Mouse (Mus musculus) hindbrain, postnatal 0 days (tissue): ENCODE measurements at regions not wholly inside any gene's neighbourhood (a gene's known extent, or its start where the extent isn't known, plus 50 kb on each side); places are given as distances from the start of the nearest gene placed in this dataset.
"Not testable (repeated sequence)": the region's sequence is repeated elsewhere in the genome, so short reads cannot be mapped to it uniquely, and the experiment has no call there.

ENCODE experiments used
- ATAC-seq: fragments of 200-750 bp; cut with Nextera tagmentation; 2 replicates; pipeline ENCODE4 v1.8.0; 2017; ENCODE audit warnings: mild to moderate bottlenecking, moderate TSS enrichment, moderate library complexity
- DNase-seq: peaks from one replicate; pipeline ENCODE4 v3.0.0-alpha.2; 2015; ENCODE audit warnings: low spot score
- H3K27ac ChIP-seq: fragments of 300-500 bp; sonication (generic); 2 replicates; pipeline ENCODE4 v1.5.1; 2014; ENCODE audit warnings: mild to moderate bottlenecking
- H3K27me3 ChIP-seq: fragments of 300-500 bp; sonication (generic); 2 replicates; pipeline ENCODE4 v1.6.1; 2014; ENCODE audit warnings: low read length, mixed read lengths; ENCODE audit not compliant: insufficient read depth
- H3K36me3 ChIP-seq: fragments of 300-500 bp; sonication (generic); 2 replicates; pipeline ENCODE4 v1.6.1; 2014; ENCODE audit warnings: low read length, mixed read lengths; ENCODE audit not compliant: insufficient read depth
- H3K4me1 ChIP-seq: fragments of 300-500 bp; sonication (generic); 2 replicates; pipeline ENCODE4 v1.6.1; 2014; ENCODE audit warnings: antibody characterized with exemption, low read length, mixed read lengths; ENCODE audit not compliant: insufficient read depth
- H3K4me2 ChIP-seq: fragments of 300-500 bp; sonication (generic); 2 replicates; pipeline ENCODE4 v1.6.1; 2014; ENCODE audit warnings: low read depth, mild to moderate bottlenecking, low read length, moderate library complexity, mixed read lengths
- H3K4me3 ChIP-seq: fragments of 300-500 bp; sonication (generic); 2 replicates; pipeline ENCODE4 v1.5.1; 2014; ENCODE audit warnings: low read length
- H3K9ac ChIP-seq: fragments of 300-500 bp; sonication (generic); replicated peaks from 2 replicates; pipeline ENCODE4 v1.6.1; 2014; ENCODE audit warnings: mild to moderate bottlenecking, low read length, moderate library complexity, mixed read lengths
- H3K9me3 ChIP-seq: fragments of 300-500 bp; sonication (generic); 2 replicates; pipeline ENCODE4 v1.6.1; 2016; ENCODE audit warnings: low read length, mixed read lengths
- CTCF ChIP-seq: IDR thresholded peaks from 2 replicates; pipeline ENCODE4 v1.5.1; 2016; ENCODE audit warnings: antibody characterized with exemption, control low read depth, low read depth
- WGBS: fragments of 180-500 bp; shearing (Covaris S2); extraction: QIAGEN DNeasy Blood & Tissue Kit; methylation state at CpG from one replicate; pipeline ENCODE4 v1.1.7; 2014; 5-methylcytosine and 5-hydroxymethylcytosine counted together

DNA sequence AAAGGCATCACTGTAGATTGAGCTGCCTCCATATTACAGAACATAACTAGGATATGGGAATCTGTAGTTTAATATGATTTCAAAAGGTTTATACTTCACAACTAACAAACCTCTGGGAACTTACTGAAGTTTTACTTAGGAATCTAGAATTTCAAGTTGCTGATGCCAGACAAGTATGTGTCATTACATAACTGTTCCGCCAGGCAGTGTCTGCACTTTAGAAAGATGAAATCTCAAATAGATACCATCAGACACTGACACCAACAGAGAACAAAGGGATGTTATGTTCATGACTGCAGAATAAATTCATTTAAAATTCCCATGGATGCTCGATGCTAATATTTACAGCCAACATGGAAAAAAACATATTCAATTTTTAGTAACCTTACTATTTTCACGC lies 117.7 kb upstream of the Arsj start:
- no peak overlapping the region for H3K4me3 ChIP-seq
- H3K27ac ChIP-seq, result no peak overlapping the region
- DNase-seq (no peak), ATAC-seq (no peak)
- no peaks in the 10 kb centered on the region for H3K9me3 ChIP-seq
- H3K4me1 ChIP-seq, result no peaks in the 10 kb centered on the region
- no peaks in the 10 kb centered on the region for H3K27me3 ChIP-seq
- TF ChIP-seq CTCF, result no peak
- no peak overlapping the region for H3K9ac ChIP-seq
- no peak overlapping the region for H3K4me2 ChIP-seq
- WGBS, result 82% methylated on average over 3 of the region's 3 CpGs
- no peaks in the 10 kb centered on the region for H3K36me3 ChIP-seq

GRCm38 (mm10) chr3:126261270-126261669 lies 102.2 kb upstream of the Arsj start:
- ATAC-seq (no peak), DNase-seq (no peak)
- Histone ChIP-seq H3K9ac (no peak overlapping the region), H3K36me3 (no peaks in the 10 kb centered on the region), H3K4me1 (no peaks in the 10 kb centered on the region), H3K9me3 (no peaks in the 10 kb centered on the region), H3K4me2 (no peak overlapping the region), H3K27ac (no peak overlapping the region), H3K4me3 (no peak overlapping the region), H3K27me3 (no peaks in the 10 kb centered on the region)
- peak; percentile 11; the same call in 1 of the 2 replicates for TF ChIP-seq CTCF
- WGBS, result 79% methylated on average over 8 of the region's 8 CpGs

GRCm38 (mm10) chr3:126272027-126272426 lies 91.5 kb upstream of the Arsj start:
- not testable (repeated sequence) for H3K9ac ChIP-seq, H3K27ac ChIP-seq, H3K4me1 ChIP-seq, H3K9me3 ChIP-seq, H3K4me3 ChIP-seq, ATAC-seq, H3K4me2 ChIP-seq, H3K36me3 ChIP-seq, H3K27me3 ChIP-seq, DNase-seq

GRCm38 (mm10) chr3:126273566-126273965 lies 89.9 kb upstream of the Arsj start:
- H3K9ac ChIP-seq, result no peak overlapping the region
- H3K4me3 ChIP-seq, result no peak overlapping the region
- H3K4me1 ChIP-seq, result no peaks in the 10 kb centered on the region
- WGBS, result 93% methylated on average over 3 of the region's 3 CpGs
- H3K36me3 ChIP-seq, result no peaks in the 10 kb centered on the region
- no peak overlapping the region for H3K4me2 ChIP-seq
- no peak for TF ChIP-seq CTCF
- no peak for DNase-seq
- no peak for ATAC-seq
- no peaks in the 10 kb centered on the region for H3K27me3 ChIP-seq
- H3K9me3 ChIP-seq, result no peaks in the 10 kb centered on the region
- H3K27ac ChIP-seq, result no peak overlapping the region

DNA sequence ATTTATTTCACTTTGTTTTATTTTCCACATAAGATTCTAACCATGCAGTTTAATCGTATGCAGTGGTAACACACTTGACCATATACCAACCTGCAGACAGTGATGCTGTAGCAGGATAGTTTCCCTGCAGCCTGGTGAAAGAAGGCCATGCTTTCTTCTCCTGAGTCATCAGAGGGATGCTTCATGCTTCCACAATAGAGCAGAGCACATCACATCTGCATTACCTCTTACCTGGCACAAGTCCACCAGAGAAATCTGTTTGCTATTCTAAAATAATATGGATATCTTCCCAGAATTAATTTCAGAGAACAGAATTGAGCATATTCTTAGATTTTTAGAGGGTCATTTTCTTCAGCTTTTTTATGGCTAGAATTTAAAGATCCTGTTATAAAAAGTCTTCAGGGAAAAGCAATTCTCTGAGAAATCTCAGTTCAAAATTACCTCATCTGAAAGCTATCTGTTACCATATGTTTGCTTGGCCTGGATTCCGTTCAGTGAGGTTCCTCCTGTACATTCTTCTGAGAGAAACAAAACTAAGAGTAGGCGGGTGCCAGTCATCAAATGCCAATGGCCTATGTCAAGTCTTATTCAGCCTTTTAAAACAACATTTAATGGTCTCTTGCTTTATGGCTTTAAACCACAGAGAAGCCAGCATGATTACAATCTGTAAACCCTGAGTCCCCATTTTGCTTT lies 87.3 kb upstream of the Arsj start:
- no peaks in the 10 kb centered on the region for H3K36me3 ChIP-seq
- 58% methylated on average over 3 of the region's 3 CpGs for WGBS
- no peak overlapping the region for H3K27ac ChIP-seq
- no peaks in the 10 kb centered on the region for H3K4me1 ChIP-seq
- no peak overlapping the region for H3K9ac ChIP-seq
- no peaks in the 10 kb centered on the region for H3K9me3 ChIP-seq
- no peak for TF ChIP-seq CTCF
- H3K27me3 ChIP-seq, result no peaks in the 10 kb centered on the region
- H3K4me3 ChIP-seq, result no peak overlapping the region
- ATAC-seq (no peak), DNase-seq (no peak)
- no peak overlapping the region for H3K4me2 ChIP-seq

DNA sequence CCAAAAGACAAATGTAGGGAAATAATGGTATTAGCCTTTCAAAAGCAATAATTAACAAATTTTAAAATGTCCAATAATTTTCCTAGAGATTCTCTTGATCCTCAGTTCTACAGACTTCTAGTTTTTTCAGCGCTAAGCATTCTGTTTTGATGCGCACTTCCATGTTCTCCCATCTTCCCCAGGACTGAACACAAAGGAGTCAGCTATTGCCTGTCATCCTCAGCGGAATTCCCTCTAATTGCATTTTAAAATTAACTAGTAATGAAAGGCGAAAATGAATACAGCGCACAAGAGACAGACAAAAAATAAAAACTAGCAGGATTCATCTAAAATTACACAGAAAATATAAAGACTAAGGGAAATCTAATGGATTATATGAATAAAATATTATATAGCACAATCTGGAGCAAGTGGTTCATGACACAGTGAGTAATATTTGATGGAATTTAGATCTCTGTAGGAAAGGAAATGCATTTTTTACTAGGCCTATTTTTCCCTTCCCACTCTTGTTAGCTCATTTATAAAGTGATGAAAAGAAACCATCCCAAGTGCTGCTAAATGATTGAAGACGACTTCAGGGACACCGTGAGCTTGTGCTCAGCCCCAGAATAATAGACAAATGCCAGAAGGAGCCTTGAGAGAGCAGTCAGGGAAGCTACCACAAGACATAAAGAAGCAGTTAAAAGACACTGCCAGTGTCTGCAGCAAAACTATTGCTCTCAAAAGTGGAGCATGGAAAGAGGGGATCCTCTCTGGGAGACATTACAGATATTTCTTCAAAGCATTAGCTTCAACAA lies 79.0 kb upstream of the Arsj start:
- H3K4me1 ChIP-seq, result no peaks in the 10 kb centered on the region
- 0 out of 2 replicates have a peak, but pooled peaks have one; percentile 49 for ATAC-seq
- H3K27me3 ChIP-seq, result no peaks in the 10 kb centered on the region
- H3K36me3 ChIP-seq, result no peaks in the 10 kb centered on the region
- H3K27ac ChIP-seq, result no peak overlapping the region
- no peaks in the 10 kb centered on the region for H3K9me3 ChIP-seq
- H3K4me3 ChIP-seq, result no peak overlapping the region
- DNase-seq, result peak; percentile 18
- WGBS, result 70% methylated on average over 7 of the region's 7 CpGs
- H3K9ac ChIP-seq, result no peak overlapping the region
- TF ChIP-seq CTCF, result no peak
- H3K4me2 ChIP-seq, result no peak overlapping the region

DNA sequence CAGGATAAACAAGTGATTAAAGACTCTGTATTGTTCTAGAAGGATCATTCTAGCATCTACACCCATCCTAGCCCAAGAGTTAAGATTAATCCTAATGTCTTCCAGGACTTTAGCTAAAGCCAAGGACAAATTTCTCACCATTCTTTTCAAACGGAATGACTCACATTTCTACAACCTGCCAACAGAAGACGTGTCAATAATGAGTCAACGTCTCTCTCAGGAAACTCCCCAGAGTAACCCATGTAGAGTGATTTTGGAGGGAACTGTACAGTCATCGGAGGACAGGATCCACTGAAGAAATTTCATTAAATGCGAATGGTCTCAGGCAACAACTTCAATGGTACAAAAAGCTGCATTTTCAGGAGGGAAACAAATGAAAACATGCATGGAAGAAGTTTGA lies 71.2 kb upstream of the Arsj start:
- H3K4me2 ChIP-seq, result no peak overlapping the region
- H3K36me3 ChIP-seq, result no peaks in the 10 kb centered on the region
- no peak for TF ChIP-seq CTCF
- H3K27ac ChIP-seq, result no peak overlapping the region
- ATAC-seq, result no peak
- no peaks in the 10 kb centered on the region for H3K4me1 ChIP-seq
- H3K27me3 ChIP-seq, result no peaks in the 10 kb centered on the region
- WGBS, result 74% methylated on average over 5 of the region's 5 CpGs
- DNase-seq, result no peak
- H3K4me3 ChIP-seq, result no peak overlapping the region
- H3K9ac ChIP-seq, result no peak overlapping the region
- no peaks in the 10 kb centered on the region for H3K9me3 ChIP-seq
